Mouse (Mus musculus): ENCODE results near the gene Mboat1. TPM values are rescaled to one million over a fixed set of nuclear protein-coding genes. Genes with fewer than 3 reads are reported as not detected.

Mboat1 gene
- total RNA-seq, 1 experiment: 4.6 TPM

- TF ChIP-seq ZC3H11A (IDR thresholded peaks at IDR 0.05; ENCODE audit: borderline replicate concordance, low read depth, low read length) (peak; percentile 88), MAFK (IDR thresholded peaks at IDR 0.05; ENCODE audit: insufficient read depth, low read depth, low read length) (no peak)
- no peaks in the 10 kb centered on the region for H3K4me1 ChIP-seq (ENCODE audit: control insufficient read depth in 2 of 2, insufficient read depth in 2 of 2, low read length in 2 of 2, poor library complexity in 1 of 2)
- H3K4me3 ChIP-seq (ENCODE audit: insufficient read depth in 1 of 2, low read depth in 1 of 2, low read length in 2 of 2, poor library complexity in 1 of 2, severe bottlenecking in 1 of 2): no peak overlapping the region
- H3K9ac ChIP-seq (ENCODE audit: insufficient read depth, low read depth, low read length, poor library complexity, severe bottlenecking): no peak overlapping the region
- no peaks in the 10 kb centered on the region for H3K36me3 ChIP-seq (ENCODE audit: control insufficient read depth, insufficient read depth, low read length, poor library complexity, severe bottlenecking)
- no peak overlapping the region for H3K27ac ChIP-seq (ENCODE audit: insufficient read depth, low read depth, low read length, poor library complexity, severe bottlenecking)
- DNase-seq (ENCODE audit: low read depth, low spot score): peak; percentile 27
- in situ Hi-C loops (cut with MboI; ENCODE audit: low sequenced_read_pairs in 2 of 2, unreplicated experiment in 2 of 2): loop anchor here (25.0 kb wide), 2 partner anchors 265 to 410 kb away; partner anchors contain the start of genes Cdkal1 (in 1 of the 2) and Uqcrfs1 (in 1 of the 2)
- H3K9me3 ChIP-seq (ENCODE audit: control insufficient read depth, insufficient read depth, low read depth, low read length): no peaks in the 10 kb centered on the region
Observed at GRCm38 (mm10) chr13:30272040-30272686, 135.9 kb downstream of the Mboat1 start.

Other genes starting within 250 kb of the Mboat1 start
- gene E2f3, start 150.4 kb upstream of the Mboat1 start, total RNA-seq (2012; rRNA removed): 12.5 and 15.5 TPM in 2 replicates
- 0.45 and 0.53 TPM in 2 replicates for gene Agtr1a, start 200.0 kb downstream of the Mboat1 start, total RNA-seq (2012; rRNA removed)

Measured in ES-E14 (cell line).